Mouse (Mus musculus) lung, adult 10 weeks (tissue): ENCODE measurements around the gene Prorsd1. TPM values are rescaled to one million over a fixed set of nuclear protein-coding genes. Genes with fewer than 3 reads are reported as not detected.

ENCODE experiments used
- polyA plus RNA-seq: library from polyadenylated mRNA; stranded (reverse); fragments of 350-450 nt; fragmentation: Illumina TruSeq; extraction: RNeasy Lipid Tissue Mini Kit (QIAGEN cat#74804); gene quantifications from one replicate; pipeline ENCODE4 v1.2.3, GENCODE M21; 2014; ENCODE audit warnings: low read depth, low replicate concordance; ENCODE audit not compliant: insufficient read depth

Prorsd1 gene
- 23.2 TPM for polyA plus RNA-seq

DNA sequence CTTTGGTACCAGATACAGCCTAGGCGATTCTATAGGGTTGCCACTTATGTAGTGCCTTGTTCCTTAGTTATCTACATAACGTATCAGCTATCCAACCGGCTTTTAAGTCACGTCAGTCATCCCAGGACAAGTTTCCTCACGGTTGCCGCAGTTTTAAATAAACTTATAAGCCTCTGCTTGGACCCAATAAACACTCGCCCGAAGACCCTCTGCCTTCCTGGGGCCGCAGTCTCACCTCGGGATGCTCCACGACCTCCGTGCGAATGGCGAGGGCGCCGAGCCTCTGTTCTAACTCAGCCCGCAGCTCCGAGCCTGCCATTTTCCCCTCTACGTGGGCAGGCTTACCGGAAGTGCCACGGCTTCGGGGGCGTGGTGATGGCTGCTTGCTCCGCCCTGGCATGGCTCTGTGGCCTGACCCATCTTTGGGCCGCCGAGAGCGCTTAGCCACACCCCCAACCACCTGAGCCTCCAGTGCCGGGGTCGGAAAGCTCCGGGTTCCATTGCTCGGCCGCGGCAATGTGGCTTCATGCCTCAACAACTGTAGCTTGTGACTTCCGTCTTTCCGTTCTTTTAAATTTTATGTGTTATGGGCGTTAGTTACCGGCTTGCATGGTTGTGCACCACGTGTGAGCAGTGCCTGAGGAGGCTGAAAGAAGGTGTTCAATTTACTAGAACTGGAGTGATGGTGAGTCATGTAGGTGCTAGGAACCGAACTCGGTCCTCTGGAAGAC lies at the start of gene Prorsd1:
Gene Prorsd1 (minus strand): TSS at position 352 of the 731 bp plus-strand sequence.

DNA sequence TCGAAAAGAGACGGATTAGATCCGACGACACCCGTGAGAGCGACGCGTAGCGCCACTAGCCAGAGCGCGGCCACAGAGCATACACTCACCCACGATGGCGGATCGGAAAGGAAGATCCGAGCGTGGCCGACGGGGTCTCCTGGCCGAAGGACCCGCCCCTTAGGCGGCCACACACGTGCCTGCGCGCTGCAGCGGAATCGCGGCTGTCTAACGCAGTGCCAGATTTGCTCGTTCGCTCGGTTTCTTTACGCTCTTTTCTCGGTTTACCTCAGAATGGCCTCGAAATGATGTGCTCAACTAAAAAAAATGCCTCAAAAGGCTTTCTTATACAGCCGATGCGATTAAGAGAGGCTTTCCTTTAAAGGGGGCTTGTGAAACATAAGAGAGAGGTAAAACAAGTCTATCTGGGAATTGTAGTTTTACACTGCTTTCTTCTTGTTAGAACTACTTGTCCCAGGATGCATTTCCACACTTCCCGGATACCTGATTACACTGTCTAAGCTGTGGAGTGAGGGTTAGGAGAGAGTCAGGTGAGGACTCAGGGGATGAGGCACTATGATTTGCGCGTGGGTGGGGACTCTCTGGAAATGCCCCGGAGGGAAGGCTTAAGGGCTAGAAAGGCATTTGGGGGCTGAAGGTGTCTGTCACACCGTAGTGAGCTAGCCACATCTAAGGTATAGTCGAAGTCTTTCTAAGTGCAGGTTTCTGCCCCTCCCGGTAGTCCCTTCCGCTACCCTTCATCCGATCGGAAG lies 33.1 kb upstream of the Prorsd1 start, which contains the start of the genes Clhc1 and Rps27a:
Gene Clhc1 (plus strand): TSS at position 199 of the 752 bp plus-strand sequence.
Gene Rps27a (minus strand): TSS at position 358 of the 752 bp plus-strand sequence.

DNA sequence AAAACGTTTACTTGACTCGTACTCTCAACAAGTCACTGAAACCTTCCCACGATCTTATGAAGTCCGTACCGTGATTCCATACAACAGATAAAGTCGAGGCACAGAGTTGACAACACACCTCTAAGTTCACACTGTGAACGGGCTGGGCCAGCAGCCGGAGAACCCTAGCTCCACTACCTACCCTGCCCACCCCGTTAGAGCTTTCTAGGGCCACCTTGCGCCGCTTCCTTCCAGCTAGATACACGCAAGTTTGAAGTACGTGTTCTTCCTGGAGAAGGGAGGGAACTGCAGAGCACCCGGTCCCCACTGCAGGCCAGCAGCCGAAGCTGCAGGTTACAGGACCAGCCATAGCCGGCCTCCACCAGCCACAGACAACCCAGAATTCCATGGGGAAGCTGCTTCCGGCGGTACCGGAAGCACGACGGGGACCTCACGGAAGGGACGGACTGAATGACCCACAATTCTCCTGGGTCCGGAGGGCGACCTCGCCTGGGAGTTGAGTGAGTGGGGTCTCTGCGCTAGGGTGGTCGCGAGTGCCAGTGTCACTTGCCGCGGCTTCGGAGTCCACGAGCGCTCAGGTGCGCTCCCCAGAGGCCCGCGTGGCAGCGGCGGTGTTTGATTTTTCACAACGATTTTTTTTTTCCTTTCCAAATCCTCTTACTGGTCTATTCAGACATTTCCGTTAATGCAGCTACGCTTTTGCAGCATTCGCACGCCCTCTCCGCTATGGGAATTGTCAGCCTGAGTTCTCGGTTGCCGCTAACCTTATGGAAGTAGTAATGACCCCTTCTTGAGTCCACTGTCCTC lies 11.4 kb upstream of the Prorsd1 start, which contains the start of gene Mtif2:
Gene Mtif2 (plus strand): TSS at position 421 of the 807 bp plus-strand sequence.

Other genes with a start within 250 kb of the Prorsd1 start
- 2.5 TPM for gene Ccdc88a, start 141.4 kb downstream of the Prorsd1 start, polyA plus RNA-seq
- 10.6 TPM for gene Mtif2, start 11.4 kb upstream of the Prorsd1 start, polyA plus RNA-seq
- 0.14 TPM for gene Clhc1, start 32.9 kb upstream of the Prorsd1 start, polyA plus RNA-seq
- 1,733 TPM for gene Rps27a, start 33.1 kb upstream of the Prorsd1 start, polyA plus RNA-seq
- gene Rtn4, start 177.9 kb upstream of the Prorsd1 start, polyA plus RNA-seq = 126 TPM